Mouse (Mus musculus) thymus, adult 2 months (tissue): Measurements from ENCODE around the gene Nsmce3.

Experiments
- CTCF ChIP-seq: fragments of 200-500 bp; IDR thresholded peaks from 2 replicates; pipeline ENCODE4 v1.5.1; 2012; ENCODE audit warnings: mild to moderate bottlenecking, control low read depth, low read length, moderate library complexity, borderline replicate concordance; ENCODE audit not compliant: control insufficient read depth, poor library complexity, insufficient read depth; ENCODE audit errors: extremely low read depth
- POLR2A ChIP-seq: fragments of 200-500 bp; IDR thresholded peaks from 2 replicates; pipeline ENCODE4 v1.6.1; 2012; ENCODE audit warnings: mild to moderate bottlenecking, low read length, control low read depth, moderate library complexity; ENCODE audit not compliant: control insufficient read depth, poor library complexity, insufficient read depth; ENCODE audit errors: extremely low read depth

- TF ChIP-seq CTCF = no peak
- TF ChIP-seq POLR2A = no peak
Measured at GRCm38 (mm10) chr7:64915121-64915520, 42.3 kb upstream of the Nsmce3 start.
